Mouse (Mus musculus) forebrain, embryonic 16.5 days (tissue): Measurements from ENCODE around the gene Smim6. TPM values are rescaled to one million over a fixed set of nuclear protein-coding genes. Genes with fewer than 3 reads are reported as not detected.
A peak's percentile ranks its signal among the peaks of the same experiment; 100 is the strongest.

Experiments used
- ATAC-seq: fragments of 200-750 bp; cut with Nextera tagmentation; 2 replicates; pipeline ENCODE4 v1.8.0; 2017; ENCODE audit warnings: mild to moderate bottlenecking, moderate library complexity
- H3K27ac ChIP-seq: fragments of 300-500 bp; sonication (generic); 2 replicates; pipeline ENCODE4 v1.5.1; 2014; ENCODE audit warnings: low read length, control low read depth
- H3K27me3 ChIP-seq: fragments of 300-500 bp; sonication (generic); replicated peaks from 2 replicates; pipeline ENCODE4 v1.6.1; 2014; ENCODE audit warnings: low read length; ENCODE audit not compliant: control insufficient read depth, insufficient read depth
- H3K36me3 ChIP-seq: fragments of 300-500 bp; sonication (generic); 2 replicates; pipeline ENCODE4 v1.6.1; 2014; ENCODE audit not compliant: control insufficient read depth, insufficient read depth
- H3K4me1 ChIP-seq: fragments of 300-500 bp; sonication (generic); replicated peaks from 2 replicates; pipeline ENCODE4 v1.6.1; 2014; ENCODE audit warnings: low read length; ENCODE audit not compliant: control insufficient read depth, insufficient read depth
- H3K4me2 ChIP-seq: fragments of 300-500 bp; sonication (generic); 2 replicates; pipeline ENCODE4 v1.6.1; 2014; ENCODE audit warnings: mild to moderate bottlenecking, low read length, control low read depth
- H3K4me3 ChIP-seq: fragments of 300-500 bp; sonication (generic); replicated peaks from 2 replicates; pipeline ENCODE4 v1.5.1; 2014; ENCODE audit warnings: mild to moderate bottlenecking, low read length, control low read depth
- H3K9ac ChIP-seq: fragments of 300-500 bp; sonication (generic); replicated peaks from 2 replicates; pipeline ENCODE4 v1.6.1; 2014; ENCODE audit warnings: low read depth, low read length, control low read depth
- H3K9me3 ChIP-seq: fragments of 300-500 bp; sonication (generic); 2 replicates; pipeline ENCODE4 v1.6.1; 2016; ENCODE audit warnings: low read length; ENCODE audit not compliant: control insufficient read depth
- WGBS: fragments of 180-500 bp; shearing (Covaris S2); extraction: QIAGEN DNeasy Blood & Tissue Kit; methylation state at CpG from one replicate; pipeline ENCODE4 v1.1.7; 2014; 5-methylcytosine and 5-hydroxymethylcytosine counted together
- polyA plus RNA-seq: library from polyadenylated mRNA; unstranded; fragments of >200 nt; fragmentation: Nextera tagmentation; extraction: Ambion mirVana; gene quantifications from 2 replicates; pipeline ENCODE4 v1.2.1, GENCODE M21; 2015

Gene Smim6
- polyA plus RNA-seq, 1 experiment from 2014 or later, result 0.95 TPM

DNA sequence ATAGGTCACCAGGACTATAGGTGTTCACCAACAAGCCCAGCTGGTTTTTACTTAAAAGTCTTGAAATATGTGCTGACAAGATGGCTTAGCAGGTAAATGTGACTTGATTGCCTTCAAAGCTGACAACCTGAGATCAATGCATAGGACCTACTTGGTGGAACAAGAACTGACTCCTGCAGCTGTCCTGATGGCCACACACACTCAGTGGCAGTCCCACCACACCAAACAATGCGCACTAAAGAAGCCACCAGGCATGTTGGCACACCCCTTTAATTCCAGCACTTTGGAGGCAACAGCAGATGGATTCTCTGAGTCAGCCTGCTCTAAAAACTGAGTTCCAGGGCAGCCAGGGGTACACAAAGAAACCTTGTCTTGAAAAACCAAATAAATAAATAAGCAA lies 10.2 kb downstream of the Smim6 start:
- H3K4me2 ChIP-seq, result no peak overlapping the region
- 100% methylated on average over 1 of the region's 1 CpGs for WGBS
- no peak overlapping the region for H3K9ac ChIP-seq

GRCm38 (mm10) chr11:115929031-115929430 lies 17.2 kb downstream of the Smim6 start:
- H3K4me2 ChIP-seq, result no peak overlapping the region
- no peaks in the 10 kb centered on the region for H3K27me3 ChIP-seq
- H3K27ac ChIP-seq, result no peak overlapping the region
- no peak overlapping the region for H3K4me3 ChIP-seq
- H3K4me1 ChIP-seq, result peaks cover 12% of the 10 kb centered on the region
- WGBS, result 91% methylated on average over 8 of the region's 8 CpGs
- no peak for ATAC-seq
- no peak overlapping the region for H3K9ac ChIP-seq
- H3K9me3 ChIP-seq, result no peaks in the 10 kb centered on the region
- H3K36me3 ChIP-seq, result peaks cover 2% of the 10 kb centered on the region; the same call in 1 of the 2 replicates

More for the DNA sequence above, 10.2 kb downstream of the Smim6 start:
- peaks cover 2% of the 10 kb centered on the region; the same call in 1 of the 2 replicates for H3K36me3 ChIP-seq
- no peak overlapping the region for H3K4me3 ChIP-seq
- H3K9me3 ChIP-seq, result no peaks in the 10 kb centered on the region
- H3K27me3 ChIP-seq, result no peaks in the 10 kb centered on the region
- H3K4me1 ChIP-seq, result no peaks in the 10 kb centered on the region
- no peak overlapping the region for H3K27ac ChIP-seq
- no peak for ATAC-seq

DNA sequence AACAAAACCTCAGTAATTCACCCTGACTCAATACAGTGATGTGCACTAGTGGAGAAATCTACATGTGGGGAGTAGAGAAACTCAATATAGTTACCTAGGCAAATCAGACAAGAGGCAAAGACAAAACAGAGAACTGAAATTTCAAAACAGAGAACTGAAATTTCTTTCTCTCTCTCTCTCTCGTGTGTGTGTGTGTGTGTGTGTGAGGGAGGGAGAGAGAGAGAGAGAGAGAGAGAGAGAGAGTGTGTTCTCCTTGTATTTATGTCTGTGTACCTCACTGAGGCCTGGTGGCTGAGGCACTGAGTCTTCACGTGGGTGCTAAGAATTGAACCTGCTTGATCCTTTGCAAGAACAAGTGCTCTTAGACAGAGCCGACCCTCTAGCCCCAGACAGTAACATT lies 18.0 kb downstream of the Smim6 start:
- peaks cover 2% of the 10 kb centered on the region; the same call in 1 of the 2 replicates for H3K36me3 ChIP-seq
- H3K27ac ChIP-seq, result no peak overlapping the region
- H3K4me2 ChIP-seq, result no peak overlapping the region
- peaks cover 20% of the 10 kb centered on the region for H3K4me1 ChIP-seq
- ATAC-seq, result no peak
- no peaks in the 10 kb centered on the region for H3K27me3 ChIP-seq
- 73% methylated on average over 2 of the region's 3 CpGs for WGBS
- H3K9ac ChIP-seq, result no peak overlapping the region
- H3K4me3 ChIP-seq, result no peak overlapping the region
- no peaks in the 10 kb centered on the region for H3K9me3 ChIP-seq

- no peaks in the 10 kb centered on the region for H3K27me3 ChIP-seq
- H3K4me3 ChIP-seq, result no peak overlapping the region
- H3K9me3 ChIP-seq, result no peaks in the 10 kb centered on the region
- no peak overlapping the region for H3K27ac ChIP-seq
- H3K36me3 ChIP-seq, result no peaks in the 10 kb centered on the region
- H3K9ac ChIP-seq, result no peak overlapping the region
- H3K4me2 ChIP-seq, result no peak overlapping the region
- ATAC-seq, result no peak
- WGBS, result 82% methylated on average over 3 of the region's 3 CpGs
- H3K4me1 ChIP-seq, result peaks cover 27% of the 10 kb centered on the region
Observed at GRCm38 (mm10) chr11:115931235-115931634, 19.4 kb downstream of the Smim6 start.

DNA sequence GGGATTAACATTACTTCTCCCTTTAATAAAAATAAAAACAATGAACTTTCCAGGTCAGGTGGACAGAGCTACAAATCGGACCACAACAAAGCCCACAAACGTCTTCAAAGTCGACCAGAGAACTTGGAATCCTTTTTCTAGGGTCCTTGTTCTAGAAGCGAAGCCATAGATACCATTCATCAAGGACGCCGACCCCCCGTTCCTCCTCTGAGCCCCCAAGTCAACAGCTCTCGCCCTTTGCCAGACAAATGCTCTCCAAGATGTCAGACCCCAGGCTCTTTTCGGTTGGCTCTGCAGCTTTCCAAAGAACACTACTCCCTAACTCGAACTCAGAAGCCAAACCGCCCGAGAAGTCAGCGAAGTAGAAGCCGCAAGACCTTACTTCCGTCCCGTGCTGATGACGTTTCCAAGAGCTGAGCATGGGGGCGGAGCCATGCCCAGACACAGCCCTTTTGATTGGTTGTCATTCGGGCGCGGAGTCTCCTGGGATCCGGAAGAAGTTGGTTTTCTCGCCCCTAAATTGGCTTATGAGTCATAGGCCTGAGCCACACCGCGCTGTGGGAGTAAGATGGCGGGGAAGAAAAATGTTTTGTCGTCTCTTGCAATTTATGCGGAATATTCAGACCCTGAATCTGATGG lies 21.4 kb downstream of the Smim6 start, which contains the start of the genes Sap30bp and Recql5:
TSS of gene Sap30bp (plus strand) at position 175 of the 639 bp plus-strand sequence.
TSS of gene Recql5 (minus strand) at position 370 of the 639 bp plus-strand sequence.
- no peaks in the 10 kb centered on the region for H3K27me3 ChIP-seq
- peaks cover 6% of the 10 kb centered on the region; the same call in 1 of the 2 replicates for H3K36me3 ChIP-seq
- H3K9me3 ChIP-seq, result no peaks in the 10 kb centered on the region
- peak; percentile 100 for ATAC-seq
- H3K9ac ChIP-seq, result peak within 1 kb of the TSS; percentile 81
- H3K4me1 ChIP-seq, result peaks cover 27% of the 10 kb centered on the region
- under 1% methylated on average over 28 of the region's 28 CpGs for WGBS
- H3K4me3 ChIP-seq, result peak within 1 kb of the TSS; percentile 92
- peak within 1 kb of the TSS; percentile 91 for H3K4me2 ChIP-seq
- H3K27ac ChIP-seq, result peak within 1 kb of the TSS; percentile 65; the same call in 1 of the 2 replicates

DNA sequence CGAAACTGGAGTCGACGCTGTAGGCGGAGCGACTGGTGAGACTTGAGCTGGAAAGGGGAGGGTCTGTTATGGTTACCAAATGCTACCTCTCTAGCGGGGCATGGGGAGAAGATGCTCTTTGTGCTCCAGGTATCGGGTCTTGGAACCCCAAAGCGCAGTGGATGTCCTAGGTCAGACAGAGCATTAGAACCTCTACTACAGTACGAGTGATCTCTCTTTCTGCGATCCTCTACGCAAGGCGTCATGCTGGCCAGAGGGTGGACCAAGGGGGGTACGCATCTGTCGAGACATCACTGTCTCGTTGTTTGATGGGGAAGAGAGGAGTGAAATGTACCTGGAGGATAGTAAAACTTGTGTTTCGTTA lies 21.9 kb downstream of the Smim6 start:
- Histone ChIP-seq H3K27me3 (no peaks in the 10 kb centered on the region), H3K4me1 (peaks cover 27% of the 10 kb centered on the region), H3K36me3 (peaks cover 9% of the 10 kb centered on the region), H3K4me3 (peak overlapping the region; percentile 92), H3K9ac (peak overlapping the region; percentile 81), H3K9me3 (no peaks in the 10 kb centered on the region), H3K27ac (peak overlapping the region; percentile 65; the same call in 1 of the 2 replicates), H3K4me2 (peak overlapping the region; percentile 91)
- WGBS, result under 1% methylated on average over 16 of the region's 16 CpGs
- peak; percentile 59 for ATAC-seq

DNA sequence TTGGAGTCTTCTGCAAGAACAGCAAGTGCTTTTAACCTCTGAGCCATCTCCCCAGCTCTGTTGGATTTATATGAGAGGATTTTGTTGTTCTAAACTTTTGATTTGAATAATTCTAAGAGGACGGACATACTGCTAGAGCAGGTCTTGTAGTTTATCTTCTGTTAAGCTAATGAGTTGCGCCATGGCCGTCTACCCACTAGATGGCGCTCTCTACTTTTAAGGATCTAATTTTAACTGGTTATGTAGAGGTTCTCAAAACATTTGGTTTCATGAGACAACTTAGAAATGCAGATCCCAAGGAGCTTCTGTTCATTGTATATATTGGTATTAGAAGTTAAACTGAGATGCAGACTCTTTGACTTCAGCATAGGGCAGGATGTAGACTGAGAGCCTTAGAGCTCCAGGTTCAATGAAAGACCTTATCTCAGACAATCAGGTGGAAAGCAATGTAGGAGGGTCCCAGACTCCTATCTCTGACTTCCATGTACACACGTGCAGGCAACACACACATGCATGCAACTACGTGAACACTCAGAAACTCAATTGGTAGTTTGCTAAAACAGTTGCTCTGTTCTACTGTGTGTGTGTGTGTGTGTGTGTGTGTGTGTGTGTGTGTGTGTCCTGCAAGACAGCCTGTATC lies 28.0 kb downstream of the Smim6 start:
- H3K9me3 ChIP-seq, result no peaks in the 10 kb centered on the region
- H3K4me2 ChIP-seq, result no peak overlapping the region
- 37% methylated on average over 6 of the region's 6 CpGs for WGBS
- ATAC-seq, result no peak
- no peak overlapping the region for H3K4me3 ChIP-seq
- H3K9ac ChIP-seq, result no peak overlapping the region
- peaks cover 23% of the 10 kb centered on the region for H3K36me3 ChIP-seq
- H3K4me1 ChIP-seq, result peaks cover 7% of the 10 kb centered on the region
- no peak overlapping the region for H3K27ac ChIP-seq
- H3K27me3 ChIP-seq, result no peaks in the 10 kb centered on the region

GRCm38 (mm10) chr11:115941980-115942379 lies 30.2 kb downstream of the Smim6 start:
- H3K36me3 ChIP-seq, result peaks cover 22% of the 10 kb centered on the region
- no peak overlapping the region for H3K4me3 ChIP-seq
- WGBS, result 91% methylated on average over 7 of the region's 7 CpGs
- no peak overlapping the region for H3K9ac ChIP-seq
- no peaks in the 10 kb centered on the region for H3K4me1 ChIP-seq
- H3K9me3 ChIP-seq, result no peaks in the 10 kb centered on the region
- ATAC-seq, result no peak
- no peak overlapping the region for H3K4me2 ChIP-seq
- no peaks in the 10 kb centered on the region for H3K27me3 ChIP-seq
- no peak overlapping the region for H3K27ac ChIP-seq

DNA sequence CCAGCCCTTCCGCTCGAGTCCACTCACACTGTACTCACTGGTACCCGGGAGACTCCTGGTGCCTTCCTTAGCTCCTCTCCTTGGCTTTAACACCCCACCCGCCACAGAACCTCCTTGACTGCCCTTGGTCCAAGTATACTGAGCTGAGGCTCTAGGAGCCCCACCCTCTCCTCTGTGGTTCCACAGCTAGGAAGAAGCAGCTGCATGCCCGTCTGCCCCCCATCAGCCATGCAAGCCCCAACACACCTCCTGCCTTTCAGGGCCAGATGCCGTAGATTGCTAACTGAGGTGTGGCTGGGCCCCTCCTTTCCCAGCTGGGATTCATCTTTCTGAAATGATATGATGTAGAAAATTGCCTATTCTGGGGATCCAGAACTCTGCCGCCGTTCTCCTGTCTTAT lies 33.4 kb downstream of the Smim6 start:
- Histone ChIP-seq H3K4me1 (no peaks in the 10 kb centered on the region), H3K27ac (no peak overlapping the region), H3K4me2 (no peak overlapping the region), H3K36me3 (peaks cover 11% of the 10 kb centered on the region; the same call in 1 of the 2 replicates), H3K9ac (no peak overlapping the region), H3K27me3 (no peaks in the 10 kb centered on the region), H3K9me3 (no peaks in the 10 kb centered on the region), H3K4me3 (no peak overlapping the region)
- no peak for ATAC-seq
- 96% methylated on average over 8 of the region's 8 CpGs for WGBS
